Mouse (Mus musculus) liver, embryonic 18 days (tissue): Measurements from ENCODE around the gene Ifnz. TPM values are rescaled to one million over a fixed set of nuclear protein-coding genes. Genes with fewer than 3 reads are reported as not detected.

Experiments used
- polyA plus RNA-seq: library from polyadenylated mRNA; depleted of rRNA; stranded (reverse); fragments of >200 nt; gene quantifications from 2 replicates; pipeline ENCODE4 v1.2.3, GENCODE M21; 2012; rRNA removed

Ifnz gene
- 0.02 and 0.04 TPM in 2 replicates for polyA plus RNA-seq

GRCm38 (mm10) chr4:88781831-88782230 lies at the start of gene Ifnz:
Gene Ifnz (plus strand): TSS chr4:88782131.

GRCm38 (mm10) chr4:88754818-88755340 lies 27.1 kb upstream of the Ifnz start, which contains the start of gene Gm13271:
Gene Gm13271 (plus strand): TSS chr4:88754868.

GRCm38 (mm10) chr4:88759610-88760268 lies 22.2 kb upstream of the Ifnz start, which contains the start of gene Gm13283:
Gene Gm13283 (plus strand): TSS chr4:88760119.

GRCm38 (mm10) chr4:88773534-88773933 lies 8.4 kb upstream of the Ifnz start, which contains the start of gene Gm13290:
Gene Gm13290 (plus strand): TSS chr4:88773834.

GRCm38 (mm10) chr4:88776622-88777021 lies 5.3 kb upstream of the Ifnz start, which contains the start of gene Gm13289:
Gene Gm13289 (plus strand): TSS chr4:88776922.

GRCm38 (mm10) chr4:88779550-88779949 lies 2.4 kb upstream of the Ifnz start, which contains the start of gene Gm13272:
Gene Gm13272 (plus strand): TSS chr4:88779850.

GRCm38 (mm10) chr4:88785409-88785808 lies 3.5 kb downstream of the Ifnz start, which contains the start of gene Gm13276:
Gene Gm13276 (plus strand): TSS chr4:88785709.

GRCm38 (mm10) chr4:88788402-88788801 lies 6.5 kb downstream of the Ifnz start, which contains the start of gene Gm13277:
Gene Gm13277 (plus strand): TSS chr4:88788632.

GRCm38 (mm10) chr4:88791250-88791649 lies 9.3 kb downstream of the Ifnz start, which contains the start of gene Gm13278:
Gene Gm13278 (plus strand): TSS chr4:88791550.

GRCm38 (mm10) chr4:88793936-88794675 lies 12.2 kb downstream of the Ifnz start, which contains the start of gene Gm13275:
Gene Gm13275 (plus strand): TSS chr4:88794487.

GRCm38 (mm10) chr4:88797097-88797496 lies 15.2 kb downstream of the Ifnz start, which contains the start of gene Gm13279:
Gene Gm13279 (plus strand): TSS chr4:88797397.

GRCm38 (mm10) chr4:88799365-88799764 lies 17.4 kb downstream of the Ifnz start, which contains the start of gene Gm13285:
Gene Gm13285 (plus strand): TSS chr4:88799665.

GRCm38 (mm10) chr4:88802954-88803353 lies 21.0 kb downstream of the Ifnz start, which contains the start of gene Gm13287:
Gene Gm13287 (plus strand): TSS chr4:88803254.

GRCm38 (mm10) chr4:88805231-88805630 lies 23.3 kb downstream of the Ifnz start, which contains the start of gene Gm13288:
Gene Gm13288 (plus strand): TSS chr4:88805531.

GRCm38 (mm10) chr4:88815928-88816327 lies 34.0 kb downstream of the Ifnz start, which contains the start of gene Ifna7:
Gene Ifna7 (plus strand): TSS chr4:88816228.

GRCm38 (mm10) chr4:88819659-88820058 lies 37.7 kb downstream of the Ifnz start, which contains the start of gene Ifna11:
Gene Ifna11 (plus strand): TSS chr4:88819959.

GRCm38 (mm10) chr4:88827116-88827515 lies 45.2 kb downstream of the Ifnz start, which contains the start of gene Ifna6:
Gene Ifna6 (plus strand): TSS chr4:88827416.

Other genes starting within 250 kb of the Ifnz start
- gene Ifna15, start 223.9 kb upstream of the Ifnz start, polyA plus RNA-seq = not detected in 2 replicates
- gene Ifna14, start 210.3 kb upstream of the Ifnz start, polyA plus RNA-seq = not detected in 2 replicates
- not detected in 2 replicates for gene Ifna9, start 189.7 kb upstream of the Ifnz start, polyA plus RNA-seq
- gene Ifna12, start 178.8 kb upstream of the Ifnz start, polyA plus RNA-seq = not detected in 2 replicates
- not detected in 2 replicates for gene C87499, start 147.7 kb upstream of the Ifnz start, polyA plus RNA-seq
- not detected in 2 replicates for gene Ifna13, start 137.7 kb upstream of the Ifnz start, polyA plus RNA-seq
- not detected in 2 replicates for gene Ifna16, start 105.2 kb upstream of the Ifnz start, polyA plus RNA-seq
- not detected in 2 replicates for gene Ifna2, start 98.2 kb upstream of the Ifnz start, polyA plus RNA-seq
- not detected in 2 replicates for gene Ifnab, start 90.8 kb upstream of the Ifnz start, polyA plus RNA-seq
- gene Gm26566, start 60.3 kb upstream of the Ifnz start, polyA plus RNA-seq = 0.03 and 0.05 TPM in 2 replicates
- gene Klhl9, start 59.7 kb upstream of the Ifnz start, polyA plus RNA-seq = 9.8 and 10.8 TPM in 2 replicates
- gene Gm13271, start 27.3 kb upstream of the Ifnz start, polyA plus RNA-seq = not detected in 2 replicates
- gene Gm13283, start 22.0 kb upstream of the Ifnz start, polyA plus RNA-seq = 0.04 TPM in 1 of 2 replicates, not detected in the other
- gene Gm13290, start 8.3 kb upstream of the Ifnz start, polyA plus RNA-seq = not detected in 2 replicates
- not detected in 2 replicates for gene Gm13289, start 5.2 kb upstream of the Ifnz start, polyA plus RNA-seq
- not detected in 2 replicates for gene Gm13272, start 2.3 kb upstream of the Ifnz start, polyA plus RNA-seq
- not detected in 2 replicates for gene Gm13276, start 3.6 kb downstream of the Ifnz start, polyA plus RNA-seq
- gene Gm13277, start 6.5 kb downstream of the Ifnz start, polyA plus RNA-seq = not detected in 2 replicates
- not detected in 2 replicates for gene Gm13278, start 9.4 kb downstream of the Ifnz start, polyA plus RNA-seq
- not detected in 2 replicates for gene Gm13275, start 12.4 kb downstream of the Ifnz start, polyA plus RNA-seq
- not detected in 2 replicates for gene Gm13279, start 15.3 kb downstream of the Ifnz start, polyA plus RNA-seq
- gene Gm13285, start 17.5 kb downstream of the Ifnz start, polyA plus RNA-seq = not detected in 2 replicates
- gene Gm13287, start 21.1 kb downstream of the Ifnz start, polyA plus RNA-seq = not detected in 2 replicates
- 0.02 TPM in 1 of 2 replicates, not detected in the other for gene Gm13288, start 23.4 kb downstream of the Ifnz start, polyA plus RNA-seq
- gene Ifna7, start 34.1 kb downstream of the Ifnz start, polyA plus RNA-seq = not detected in 2 replicates
- not detected in 2 replicates for gene Ifna11, start 37.8 kb downstream of the Ifnz start, polyA plus RNA-seq
- not detected in 2 replicates for gene Ifna6, start 45.3 kb downstream of the Ifnz start, polyA plus RNA-seq
- not detected in 2 replicates for gene Ifna5, start 53.4 kb downstream of the Ifnz start, polyA plus RNA-seq
- not detected in 2 replicates for gene Ifna4, start 59.7 kb downstream of the Ifnz start, polyA plus RNA-seq
- gene Ifna1, start 68.0 kb downstream of the Ifnz start, polyA plus RNA-seq = not detected in 2 replicates
- gene Ifne, start 98.1 kb downstream of the Ifnz start, polyA plus RNA-seq = not detected in 2 replicates